Mouse (Mus musculus): ENCODE results near the gene Zbed4. TPM values are rescaled to one million over a fixed set of nuclear protein-coding genes. Genes with fewer than 3 reads are reported as not detected.

The Zbed4 gene
- total RNA-seq, 2 experiments from 2014 or later, result 14.2 to 14.8 TPM

Other genes with a start within 250 kb of the Zbed4 start
- gene Zdhhc25, start 151.4 kb upstream of the Zbed4 start, total RNA-seq (2021), result not detected
- gene Brd1, start 17.4 kb upstream of the Zbed4 start, total RNA-seq (2021), result 10 to 100 TPM; 39.5 to 44.5 TPM
- 1 to 10 TPM; 6.9 to 9.0 TPM for gene Alg12, start 67.7 kb downstream of the Zbed4 start, total RNA-seq (2021)
- 10 to 100 TPM; 20.8 to 22.0 TPM for gene Creld2, start 68.0 kb downstream of the Zbed4 start, total RNA-seq (2021)
- gene Pim3, start 110.5 kb downstream of the Zbed4 start, total RNA-seq (2021), result 10 to 100 TPM; 18.5 to 21.0 TPM
- gene Ttll8, start 202.8 kb downstream of the Zbed4 start, total RNA-seq (2021), result under 1 TPM in 1 of 2 experiments, not detected in 1; 0.10 TPM
- gene Mlc1, start 227.3 kb downstream of the Zbed4 start, total RNA-seq (2021), result under 1 TPM in 1 of 2 experiments, not detected in 1; 0.12 TPM
- gene Mov10l1, start 231.2 kb downstream of the Zbed4 start, total RNA-seq (2021), result under 1 TPM in 1 of 2 experiments, not detected in 1; 0.44 TPM

Measured in gastrocnemius, postnatal 4 days (tissue).